Mouse (Mus musculus) ES-E14 (cell line): ENCODE results near the gene Fbxo47. TPM values are rescaled to one million over a fixed set of nuclear protein-coding genes. Genes with fewer than 3 reads are reported as not detected.

Experiments
- DNase-seq: peaks from one replicate; pipeline ENCODE4 v3.0.0-alpha.2; 2013; ENCODE audit warnings: low read depth, low spot score
- H3K27ac ChIP-seq: 2 replicates; pipeline ENCODE4 v1.5.1; 2012; ENCODE audit warnings: low read depth, mild to moderate bottlenecking, low read length, moderate library complexity, mixed read lengths; ENCODE audit not compliant: poor library complexity, insufficient read depth, severe bottlenecking
- H3K36me3 ChIP-seq: 2 replicates; pipeline ENCODE4 v1.6.1; 2012; ENCODE audit warnings: mild to moderate bottlenecking, low read length, moderate library complexity, mixed read lengths; ENCODE audit not compliant: control insufficient read depth, poor library complexity, insufficient read depth, severe bottlenecking
- H3K4me1 ChIP-seq, 2 experiments: fragments of 150-350 bp in 1 of 2; sonication (generic) in 1 of 2; 2 replicates each; pipeline ENCODE4 v1.6.1; 2012; ENCODE audit warnings: low read length in 2 of 2, mild to moderate bottlenecking in 1 of 2, mixed read lengths in 1 of 2; ENCODE audit not compliant: control insufficient read depth in 2 of 2, insufficient read depth in 2 of 2, poor library complexity in 1 of 2
- H3K4me3 ChIP-seq, 2 experiments: fragments of 150-350 bp in 1 of 2; sonication (generic) in 1 of 2; 2 replicates each; pipeline ENCODE4 v1.5.1; 2012; ENCODE audit warnings: low read length in 2 of 2, low read depth in 1 of 2, mild to moderate bottlenecking in 1 of 2, mixed read lengths in 1 of 2; ENCODE audit not compliant: insufficient read depth in 1 of 2, poor library complexity in 1 of 2, severe bottlenecking in 1 of 2
- H3K9ac ChIP-seq: 2 replicates; pipeline ENCODE4 v1.6.1; 2012; ENCODE audit warnings: low read depth, mild to moderate bottlenecking, low read length, mixed read lengths; ENCODE audit not compliant: poor library complexity, insufficient read depth, severe bottlenecking
- H3K9me3 ChIP-seq: fragments of 150-350 bp; sonication (generic); 2 replicates; pipeline ENCODE4 v1.6.1; 2012; ENCODE audit warnings: low read depth, mild to moderate bottlenecking, low read length; ENCODE audit not compliant: control insufficient read depth, insufficient read depth
- CHD2 ChIP-seq: IDR thresholded peaks from 2 replicates; pipeline ENCODE4 v1.6.1; 2014; ENCODE audit warnings: mild to moderate bottlenecking, low read depth, low read length, inconsistent platforms
- HCFC1 ChIP-seq: IDR thresholded peaks from 2 replicates; pipeline ENCODE4 v1.6.1; 2012; ENCODE audit warnings: low read length, inconsistent platforms, borderline replicate concordance; ENCODE audit not compliant: insufficient read depth
- MAFK ChIP-seq: IDR thresholded peaks from 2 replicates; pipeline ENCODE4 v1.6.1; 2014; ENCODE audit warnings: mild to moderate bottlenecking, low read depth, low read length, inconsistent platforms; ENCODE audit not compliant: insufficient read depth
- ZC3H11A ChIP-seq: IDR thresholded peaks from 2 replicates; pipeline ENCODE4 v1.6.1; 2012; ENCODE audit warnings: low read depth, mild to moderate bottlenecking, inconsistent platforms, low read length, borderline replicate concordance
- ZNF384 ChIP-seq: IDR thresholded peaks from 2 replicates; pipeline ENCODE4 v1.6.1; 2012; ENCODE audit warnings: low read depth, low read length, inconsistent platforms
- in situ Hi-C, 2 experiments: fragments of 600-800 bp; cut with MboI; formaldehyde crosslinking; loops; one replicate each; pipeline ENCODE4 v1.15.1; 2025; ENCODE audit warnings: low sequenced_read_pairs in 2 of 2, inconsistent platforms in 1 of 2; ENCODE audit not compliant: unreplicated experiment in 2 of 2
- total RNA-seq: library from RNA; depleted of rRNA; stranded (reverse); fragments of 300-350 nt; gene quantifications from 2 replicates; pipeline ENCODE4 v1.2.3, GENCODE M21; 2012

The Fbxo47 gene
- total RNA-seq, 1 experiment: 4.1 TPM

GRCm38 (mm10) chr11:97817379-97817778 lies 66.6 kb downstream of the Fbxo47 start:
- Histone ChIP-seq H3K4me1 (peaks cover 17 to 52% of the 10 kb centered on the region in 2 experiments), H3K9ac (no peak overlapping the region), H3K27ac (peak overlapping the region; percentile 70; the same call in 1 of the 2 replicates), H3K9me3 (no peaks in the 10 kb centered on the region), H3K36me3 (peaks cover 55% of the 10 kb centered on the region), H3K4me3 (no peak overlapping the region)
- no peak for TF ChIP-seq MAFK
- TF ChIP-seq ZNF384: peak; percentile 95
- DNase-seq: no peak
- in situ Hi-C loops: no loop called here

DNA sequence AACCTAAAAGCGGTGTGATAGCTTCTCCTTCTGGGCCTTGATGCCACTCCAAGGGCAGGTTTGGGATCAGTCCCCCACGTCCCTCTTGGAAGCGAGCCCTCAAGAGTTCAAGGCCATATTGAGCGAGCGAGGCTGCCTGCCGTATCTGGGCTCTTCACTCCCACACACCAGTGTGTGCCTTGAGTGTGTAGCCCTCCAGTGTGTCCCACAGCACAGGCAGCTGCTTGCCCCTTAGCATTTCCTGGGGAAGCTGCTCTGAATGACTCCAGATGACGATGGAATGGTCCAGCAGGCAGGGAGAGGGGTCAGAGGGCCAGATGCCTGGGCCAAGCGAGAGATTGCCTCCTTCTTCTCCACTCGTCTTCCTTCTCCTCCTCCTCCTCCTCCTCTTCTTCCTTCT lies 67.0 kb downstream of the Fbxo47 start:
- DNase-seq: no peak
- peak overlapping the region; percentile 8 for H3K9ac ChIP-seq
- in situ Hi-C loops: no loop called here
- H3K4me1 ChIP-seq: peaks cover 17 to 56% of the 10 kb centered on the region in 2 experiments
- no peaks in the 10 kb centered on the region for H3K9me3 ChIP-seq
- H3K36me3 ChIP-seq: peaks cover 56% of the 10 kb centered on the region
- no peak overlapping the region for H3K4me3 ChIP-seq
- TF ChIP-seq CHD2 (no peak), HCFC1 (no peak), ZNF384 (no peak), MAFK (no peak), ZC3H11A (no peak)
- H3K27ac ChIP-seq: peak overlapping the region; percentile 50; the same call in 1 of the 2 replicates

DNA sequence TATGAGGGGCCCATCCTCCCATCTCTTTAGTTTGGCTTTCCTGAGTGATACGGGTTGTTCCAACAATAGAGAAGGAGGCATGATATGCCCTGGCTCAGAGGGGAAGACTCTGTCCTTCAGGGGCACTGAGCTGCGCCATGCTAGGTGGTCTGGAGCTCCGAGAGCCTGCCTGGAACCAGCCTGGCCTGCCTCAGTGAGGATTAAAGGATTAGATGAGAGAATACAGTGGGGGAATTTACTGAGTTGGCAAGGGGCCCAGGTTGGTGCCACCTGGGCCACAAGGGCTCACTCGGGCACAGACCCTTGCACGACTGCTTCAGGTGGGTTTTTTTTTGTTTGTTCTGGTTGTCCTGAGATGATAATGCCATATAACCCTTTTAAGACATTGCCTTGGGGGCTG lies 67.8 kb downstream of the Fbxo47 start:
- H3K4me1 ChIP-seq: peaks cover 17 to 62% of the 10 kb centered on the region in 2 experiments
- no peaks in the 10 kb centered on the region for H3K9me3 ChIP-seq
- in situ Hi-C loops: no loop called here
- no peak overlapping the region for H3K9ac ChIP-seq
- no peak overlapping the region for H3K4me3 ChIP-seq
- H3K36me3 ChIP-seq: peaks cover 57% of the 10 kb centered on the region
- peak overlapping the region; percentile 14; the same call in 1 of the 2 replicates for H3K27ac ChIP-seq
- TF ChIP-seq ZNF384 (no peak), ZC3H11A (no peak), CHD2 (no peak), HCFC1 (no peak), MAFK (no peak)
- DNase-seq: no peak

GRCm38 (mm10) chr11:97815736-97816135 lies 68.2 kb downstream of the Fbxo47 start:
- Histone ChIP-seq H3K4me1 (peaks cover 17 to 64% of the 10 kb centered on the region in 2 experiments), H3K4me3 (no peak overlapping the region), H3K9me3 (no peaks in the 10 kb centered on the region), H3K9ac (0 out of 2 replicates have a peak overlapping the region, but pooled peaks have one; percentile 15), H3K36me3 (peaks cover 57% of the 10 kb centered on the region), H3K27ac (peak overlapping the region; percentile 24; the same call in 1 of the 2 replicates)
- in situ Hi-C loops: no loop called here
- TF ChIP-seq ZNF384 (no peak), HCFC1 (no peak), CHD2 (no peak), MAFK (no peak), ZC3H11A (no peak)
- no peak for DNase-seq
